Mouse (Mus musculus) hindbrain, embryonic 14.5 days (tissue): ENCODE measurements around the gene Fcmr. TPM values are rescaled to one million over a fixed set of nuclear protein-coding genes. Genes with fewer than 3 reads are reported as not detected.

Experiments used
- ATAC-seq: fragments of 200-750 bp; cut with Nextera tagmentation; 2 replicates; pipeline ENCODE4 v1.8.0; 2017; ENCODE audit warnings: moderate number of reproducible peaks, mild to moderate bottlenecking, moderate TSS enrichment, moderate library complexity; ENCODE audit not compliant: low FRiP score
- DNase-seq: peaks from one replicate; pipeline ENCODE4 v3.0.0-alpha.2; 2015; ENCODE audit warnings: low spot score
- H3K27ac ChIP-seq: fragments of 300-500 bp; sonication (generic); 2 replicates; pipeline ENCODE4 v1.5.1; 2014; ENCODE audit warnings: mild to moderate bottlenecking, moderate library complexity
- H3K27me3 ChIP-seq: fragments of 300-500 bp; sonication (generic); 2 replicates; pipeline ENCODE4 v1.6.1; 2014; ENCODE audit warnings: mild to moderate bottlenecking, low read length, mixed read lengths; ENCODE audit not compliant: control insufficient read depth, insufficient read depth
- H3K36me3 ChIP-seq: fragments of 300-500 bp; sonication (generic); replicated peaks from 2 replicates; pipeline ENCODE4 v1.6.1; 2014; ENCODE audit not compliant: control insufficient read depth, insufficient read depth
- H3K4me1 ChIP-seq: fragments of 300-500 bp; sonication (generic); replicated peaks from 2 replicates; pipeline ENCODE4 v1.6.1; 2014; ENCODE audit warnings: antibody characterized with exemption, low read length, mixed read lengths; ENCODE audit not compliant: control insufficient read depth, insufficient read depth
- H3K4me2 ChIP-seq: fragments of 300-500 bp; sonication (generic); replicated peaks from 2 replicates; pipeline ENCODE4 v1.6.1; 2014; ENCODE audit warnings: mild to moderate bottlenecking, moderate library complexity
- H3K4me3 ChIP-seq: fragments of 300-500 bp; sonication (generic); replicated peaks from 2 replicates; pipeline ENCODE4 v1.5.1; 2014; ENCODE audit warnings: mild to moderate bottlenecking, low read length
- H3K9ac ChIP-seq: fragments of 300-500 bp; sonication (generic); 2 replicates; pipeline ENCODE4 v1.6.1; 2014
- H3K9me3 ChIP-seq: fragments of 300-500 bp; sonication (generic); 2 replicates; pipeline ENCODE4 v1.6.1; 2016; ENCODE audit warnings: low read length; ENCODE audit not compliant: control insufficient read depth
- WGBS: fragments of 180-500 bp; shearing (Covaris S2); extraction: QIAGEN DNeasy Blood & Tissue Kit; methylation state at CpG from one replicate; pipeline ENCODE4 v1.1.7; 2014; 5-methylcytosine and 5-hydroxymethylcytosine counted together
- polyA plus RNA-seq: library from polyadenylated mRNA; unstranded; fragments of >200 nt; fragmentation: Nextera tagmentation; extraction: Ambion mirVana; gene quantifications from 2 replicates; pipeline ENCODE4 v1.2.1, GENCODE M21; 2014

The Fcmr gene
- polyA plus RNA-seq, 1 experiment from 2014 or later: 0.44 TPM

- Histone ChIP-seq H3K4me2 (no peak overlapping the region), H3K4me3 (no peak overlapping the region), H3K27me3 (no peaks in the 10 kb centered on the region), H3K4me1 (no peaks in the 10 kb centered on the region), H3K36me3 (no peaks in the 10 kb centered on the region), H3K27ac (no peak overlapping the region), H3K9me3 (no peaks in the 10 kb centered on the region), H3K9ac (no peak overlapping the region)
- no peak for DNase-seq
- no peak for ATAC-seq
- WGBS: 82% methylated on average over 5 of the region's 5 CpGs
These were observed 33.0 kb upstream of the Fcmr start for GRCm38 (mm10) chr1:130832230-130833149.

DNA sequence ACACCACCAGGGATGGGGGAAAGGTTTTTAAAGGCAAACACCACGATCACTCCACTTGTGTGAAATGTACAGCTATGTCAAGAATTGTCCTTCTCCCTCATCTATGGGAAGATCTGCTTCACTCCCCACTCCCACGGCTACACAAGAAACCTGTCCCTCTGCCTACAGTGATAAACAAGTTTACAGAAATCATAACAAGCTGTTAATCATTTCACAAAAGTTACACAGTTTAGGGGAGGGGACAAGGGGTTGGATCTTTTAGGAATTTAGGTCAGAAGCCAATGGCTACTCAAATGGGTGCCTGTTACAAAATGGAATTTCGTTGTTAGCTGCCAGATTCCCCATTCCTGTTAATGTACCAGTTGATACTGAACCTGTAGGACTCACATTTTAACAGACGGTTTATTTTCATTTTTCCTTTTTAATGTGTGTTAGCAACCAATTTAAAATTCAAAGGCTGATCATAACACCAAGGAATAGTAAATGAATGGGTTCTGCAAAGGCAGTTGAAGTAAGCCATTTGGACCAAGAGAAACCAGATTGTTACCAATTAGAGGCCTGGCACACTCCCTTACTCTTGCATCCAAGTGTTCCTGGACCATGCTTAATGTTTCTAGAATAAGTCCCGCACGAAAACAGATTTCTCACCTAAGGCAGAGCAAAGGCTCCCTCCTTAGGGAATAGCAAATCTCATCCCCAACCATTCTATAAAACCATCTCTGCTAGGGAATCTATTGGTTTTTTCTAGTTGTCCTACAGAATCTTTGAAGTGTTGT is 30.1 kb upstream of the Fcmr start:
- no peak overlapping the region for H3K27ac ChIP-seq
- no peaks in the 10 kb centered on the region for H3K36me3 ChIP-seq
- no peaks in the 10 kb centered on the region for H3K9me3 ChIP-seq
- ATAC-seq: no peak
- H3K4me2 ChIP-seq: no peak overlapping the region
- H3K9ac ChIP-seq: no peak overlapping the region
- 90% methylated on average over 6 of the region's 6 CpGs for WGBS
- no peak for DNase-seq
- H3K4me1 ChIP-seq: no peaks in the 10 kb centered on the region
- H3K27me3 ChIP-seq: no peaks in the 10 kb centered on the region
- H3K4me3 ChIP-seq: no peak overlapping the region

DNA sequence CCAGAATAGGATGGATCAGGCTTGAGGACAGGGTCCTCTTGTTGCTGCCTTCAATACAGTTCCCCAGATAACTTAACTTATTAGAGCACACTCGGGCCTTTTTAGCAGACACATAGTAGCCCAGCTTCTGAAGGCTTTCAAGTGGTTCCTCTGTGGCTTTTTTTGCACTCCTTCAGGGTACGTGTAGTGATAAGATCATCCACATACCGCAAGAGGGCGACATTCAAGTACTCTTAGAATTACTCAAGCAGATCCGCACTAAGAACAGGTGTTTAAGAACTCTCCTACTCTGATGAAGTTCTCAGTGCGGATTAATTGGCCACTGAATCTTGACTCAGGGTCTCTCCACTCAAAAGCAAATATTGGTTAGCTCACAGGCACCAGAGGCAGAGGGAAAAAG is 27.2 kb upstream of the Fcmr start:
- no peak overlapping the region for H3K4me3 ChIP-seq
- H3K4me1 ChIP-seq: no peaks in the 10 kb centered on the region
- ATAC-seq (no peak), DNase-seq (no peak)
- no peaks in the 10 kb centered on the region for H3K9me3 ChIP-seq
- 67% methylated on average over 6 of the region's 6 CpGs for WGBS
- no peak overlapping the region for H3K4me2 ChIP-seq
- H3K9ac ChIP-seq: no peak overlapping the region
- no peaks in the 10 kb centered on the region for H3K36me3 ChIP-seq
- no peaks in the 10 kb centered on the region for H3K27me3 ChIP-seq
- no peak overlapping the region for H3K27ac ChIP-seq

DNA sequence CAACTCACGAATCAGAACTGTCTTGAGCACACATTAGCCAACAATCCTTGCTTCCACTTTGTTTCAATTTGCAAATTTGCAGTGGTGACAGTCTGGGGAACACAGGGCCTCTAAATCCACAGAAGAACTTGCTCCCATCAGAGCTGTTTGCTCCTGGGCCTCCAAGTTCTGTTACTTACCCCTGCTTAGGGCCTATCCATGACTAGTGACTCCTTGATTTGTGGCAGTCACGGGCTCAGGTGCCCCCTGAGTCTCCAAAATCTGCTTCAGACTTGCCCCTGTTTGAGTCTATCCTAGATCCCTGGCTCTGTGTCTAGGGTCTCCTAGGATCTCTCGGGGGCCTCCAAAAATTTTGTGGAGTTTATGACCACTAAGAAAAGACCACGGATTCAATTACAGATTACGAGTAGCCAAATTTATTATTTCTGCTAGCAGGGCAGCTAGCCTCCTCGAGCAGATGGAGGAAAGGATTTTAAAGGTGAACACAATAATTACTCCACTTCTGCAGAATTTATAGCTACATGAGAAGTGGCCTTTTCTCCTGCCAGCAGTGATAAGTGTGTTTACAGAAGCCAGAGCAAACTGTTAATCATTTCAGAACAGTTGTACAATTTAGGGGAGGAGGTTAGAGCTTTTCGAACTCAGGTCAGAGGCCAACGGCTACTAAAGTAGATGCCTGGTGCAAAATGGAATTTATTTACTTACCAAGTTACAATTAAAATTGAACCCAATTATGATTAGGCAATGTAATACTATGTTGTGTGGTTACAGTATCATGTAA is 24.7 kb upstream of the Fcmr start:
- H3K36me3 ChIP-seq: no peaks in the 10 kb centered on the region
- no peak overlapping the region for H3K4me2 ChIP-seq
- no peak overlapping the region for H3K9ac ChIP-seq
- DNase-seq (no peak), ATAC-seq (no peak)
- H3K9me3 ChIP-seq: no peaks in the 10 kb centered on the region
- no peaks in the 10 kb centered on the region for H3K4me1 ChIP-seq
- WGBS: 84% methylated on average over 8 of the region's 8 CpGs
- no peak overlapping the region for H3K27ac ChIP-seq
- H3K4me3 ChIP-seq: no peak overlapping the region
- no peaks in the 10 kb centered on the region for H3K27me3 ChIP-seq

DNA sequence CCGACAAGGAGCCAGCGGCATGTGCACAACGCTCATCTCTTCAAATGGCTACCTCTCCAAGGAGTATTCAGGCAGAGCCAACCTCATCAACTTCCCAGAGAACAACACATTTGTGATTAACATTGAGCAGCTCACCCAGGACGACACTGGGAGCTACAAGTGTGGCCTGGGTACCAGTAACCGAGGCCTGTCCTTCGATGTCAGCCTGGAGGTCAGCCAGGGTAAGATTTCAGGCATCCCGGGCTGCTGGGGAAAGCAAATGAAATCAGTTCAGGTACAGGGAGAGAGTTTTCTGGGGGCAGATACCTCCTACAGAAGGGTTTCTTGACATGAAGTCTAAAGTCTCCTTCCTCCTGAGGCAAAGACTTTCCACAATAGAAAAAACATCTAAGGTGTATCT is 23.8 kb upstream of the Fcmr start:
- no peak for ATAC-seq
- H3K36me3 ChIP-seq: no peaks in the 10 kb centered on the region
- 91% methylated on average over 7 of the region's 7 CpGs for WGBS

DNA sequence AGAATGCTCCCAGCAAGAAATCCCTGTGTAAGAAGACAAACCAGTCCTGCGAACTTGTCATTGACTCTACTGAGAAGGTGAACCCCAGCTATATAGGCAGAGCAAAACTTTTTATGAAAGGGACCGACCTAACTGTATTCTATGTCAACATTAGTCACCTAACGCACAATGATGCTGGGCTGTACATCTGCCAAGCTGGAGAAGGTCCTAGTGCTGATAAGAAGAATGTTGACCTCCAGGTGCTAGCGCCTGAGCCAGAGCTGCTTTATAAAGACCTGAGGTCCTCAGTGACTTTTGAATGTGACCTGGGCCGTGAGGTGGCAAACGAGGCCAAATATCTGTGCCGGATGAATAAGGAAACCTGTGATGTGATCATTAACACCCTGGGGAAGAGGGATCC is 21.0 kb upstream of the Fcmr start:
- Histone ChIP-seq H3K4me1 (no peaks in the 10 kb centered on the region), H3K36me3 (no peaks in the 10 kb centered on the region), H3K27ac (no peak overlapping the region), H3K27me3 (no peaks in the 10 kb centered on the region), H3K9me3 (no peaks in the 10 kb centered on the region), H3K9ac (no peak overlapping the region), H3K4me2 (no peak overlapping the region), H3K4me3 (no peak overlapping the region)
- WGBS: 91% methylated on average over 7 of the region's 7 CpGs
- DNase-seq (no peak), ATAC-seq (no peak)

More for the DNA sequence above, 23.8 kb upstream of the Fcmr start:
- Histone ChIP-seq H3K9ac (no peak overlapping the region), H3K27me3 (no peaks in the 10 kb centered on the region), H3K4me2 (no peak overlapping the region), H3K4me3 (no peak overlapping the region), H3K4me1 (no peaks in the 10 kb centered on the region), H3K9me3 (no peaks in the 10 kb centered on the region), H3K27ac (no peak overlapping the region)
- no peak for DNase-seq

DNA sequence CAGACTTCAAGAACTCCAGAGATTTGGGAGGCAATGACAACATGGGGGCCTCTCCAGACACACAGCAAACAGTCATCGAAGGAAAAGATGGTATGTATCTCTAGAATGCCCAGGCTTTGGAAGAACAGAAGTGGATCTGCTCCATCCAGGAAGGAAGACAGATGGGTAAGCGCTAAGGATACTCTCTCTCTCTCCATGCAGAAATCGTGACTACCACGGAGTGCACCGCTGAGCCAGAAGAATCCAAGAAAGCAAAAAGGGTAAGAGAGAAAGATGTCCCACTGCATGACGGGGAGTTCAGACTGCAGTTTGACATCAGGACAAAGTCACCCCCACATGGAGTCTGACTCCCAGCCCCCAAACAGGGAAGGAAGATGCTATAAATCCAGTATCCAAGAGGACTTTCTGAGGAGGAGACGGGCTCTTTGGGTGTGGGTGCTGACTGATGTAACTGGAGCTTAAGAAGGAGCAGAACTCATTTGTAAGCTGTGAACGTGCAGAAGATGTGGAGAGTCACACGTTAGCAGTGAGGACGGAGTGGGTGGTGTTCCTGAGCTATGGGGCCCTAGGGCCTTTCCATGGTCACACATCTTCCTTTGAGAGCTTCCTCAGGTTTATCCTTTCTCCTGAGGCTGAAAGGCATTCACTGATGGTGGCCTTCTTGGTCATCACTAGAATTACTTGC is 15.8 kb upstream of the Fcmr start:
- WGBS: 95% methylated on average over 10 of the region's 10 CpGs
- ATAC-seq (no peak), DNase-seq (no peak)
- Histone ChIP-seq H3K4me2 (no peak overlapping the region), H3K36me3 (no peaks in the 10 kb centered on the region), H3K4me1 (no peaks in the 10 kb centered on the region), H3K27ac (no peak overlapping the region), H3K9ac (no peak overlapping the region), H3K4me3 (no peak overlapping the region), H3K27me3 (no peaks in the 10 kb centered on the region), H3K9me3 (no peaks in the 10 kb centered on the region)

DNA sequence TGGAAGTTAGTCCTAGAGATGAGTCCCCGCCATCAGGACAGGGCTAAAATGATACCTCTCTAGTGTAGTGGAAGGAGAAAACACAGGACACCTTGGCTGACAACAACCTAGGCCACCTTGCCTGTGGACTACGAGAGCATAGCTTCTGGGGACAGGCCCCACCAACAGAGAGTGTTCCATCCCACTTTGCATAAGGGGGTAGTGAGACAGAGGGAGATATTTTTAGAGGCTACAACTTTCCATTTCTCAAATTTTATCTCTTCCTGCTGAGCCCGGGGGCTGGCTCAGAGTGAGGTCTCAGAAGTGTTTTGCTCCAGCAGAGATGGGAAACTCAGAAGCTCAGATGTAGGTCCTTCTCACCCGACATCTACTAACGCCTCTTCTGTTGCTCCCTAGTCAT is 15.1 kb upstream of the Fcmr start:
- H3K9ac ChIP-seq: no peak overlapping the region
- H3K9me3 ChIP-seq: no peaks in the 10 kb centered on the region
- no peaks in the 10 kb centered on the region for H3K27me3 ChIP-seq
- no peak overlapping the region for H3K4me3 ChIP-seq
- no peak overlapping the region for H3K27ac ChIP-seq
- H3K36me3 ChIP-seq: no peaks in the 10 kb centered on the region
- DNase-seq (no peak), ATAC-seq (no peak)
- no peaks in the 10 kb centered on the region for H3K4me1 ChIP-seq
- no peak overlapping the region for H3K4me2 ChIP-seq
- 84% methylated on average over 5 of the region's 5 CpGs for WGBS
